Comparison of ENCODE assay signal across 8 mouse cellular contexts in the genomic region with DNA sequence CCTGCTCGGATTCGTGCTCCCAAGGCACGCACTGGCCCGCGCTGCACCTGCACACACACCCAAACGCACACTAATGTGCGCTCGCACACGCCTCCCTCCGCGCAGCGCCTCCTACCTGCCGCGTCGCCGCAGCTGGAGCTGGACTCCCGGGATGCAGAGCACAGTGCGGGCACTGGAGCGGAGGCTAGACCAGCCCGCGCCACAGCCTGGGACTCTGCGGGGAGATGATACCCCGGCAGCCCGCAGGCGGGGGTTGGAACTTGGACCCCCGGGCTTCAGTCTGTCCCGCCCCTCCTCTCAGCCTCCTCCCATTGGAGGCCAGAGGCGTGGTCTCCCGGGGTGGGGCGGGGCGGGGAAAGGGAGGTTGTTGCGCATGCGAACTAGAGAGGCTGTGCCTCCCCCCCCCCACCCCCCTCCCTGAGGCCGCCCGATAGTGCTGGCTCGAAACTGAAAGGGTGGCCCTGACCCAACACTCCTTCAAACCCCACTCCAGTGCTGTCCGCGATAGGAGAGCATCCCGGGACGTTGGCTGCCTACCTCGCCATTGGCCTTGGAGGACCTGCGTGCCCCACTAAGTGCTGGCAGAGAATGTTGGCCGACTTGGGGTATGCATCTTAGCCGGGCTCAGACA. TPM values are rescaled to one million over a fixed set of nuclear protein-coding genes. Genes with fewer than 3 reads are reported as not detected.
DNase-seq lines count a peak whose midpoint lies in the region; ATAC-seq lines count a peak whose summit lies in the region.

Gene Capn5, minus strand, starts transcription at position 346 of the 631 bp plus-strand sequence.

- peak; percentile 87 for ATAC-seq in neural tube, embryonic 14.5 days (ENCODE audit: low read depth)

- intact Hi-C loops in heart, postnatal 14 days (cut with DNase I) = no loop called here

- peak within 1 kb of the TSS; percentile 68 for H3K9ac ChIP-seq in neural tube, embryonic 14.5 days (replicated peaks; ENCODE audit: low read depth, low read length)

- H3K4me2 ChIP-seq in neural tube, embryonic 14.5 days (ENCODE audit: low read depth, low read length) = peak within 1 kb of the TSS; percentile 52

- H3K27ac ChIP-seq in forebrain, embryonic 10.5 days = peak within 1 kb of the TSS; percentile 86
- no peak within 1 kb of the TSS for H3K27ac ChIP-seq in neural tube, embryonic 14.5 days (ENCODE audit: low read depth, low read length)

- peak within 1 kb of the TSS; percentile 86 for H3K4me3 ChIP-seq in forebrain, embryonic 10.5 days
- peak within 1 kb of the TSS; percentile 86 for H3K4me3 ChIP-seq in neural tube, embryonic 14.5 days (ENCODE audit: low read depth, low read length)

- H3K27me3 ChIP-seq in forebrain, embryonic 10.5 days (ENCODE audit: poor library complexity, severe bottlenecking) = peaks cover 61% of the 10 kb centered on the region
- no peaks in the 10 kb centered on the region for H3K27me3 ChIP-seq in neural tube, embryonic 14.5 days (ENCODE audit: control insufficient read depth, insufficient read depth, low read length)

- DNase-seq in MN1 (ENCODE audit: low spot score) = peak; percentile 81
- DNase-seq in c-Kit-positive CD71-positive TER-119-negative erythroid progenitor cells, embryonic 14.5 days (ENCODE audit: low read depth) = peak; percentile 78
- peak; percentile 76 for DNase-seq in forebrain, embryonic 10.5 days (ENCODE audit: extremely low spot score, low spot score)
- peak; percentile 60 to 72 for DNase-seq in heart, postnatal 14 days
- no peak for DNase-seq in large intestine, adult 2 months (ENCODE audit: low read depth, low spot score)
- peak; percentile 67 to 80 for DNase-seq in lung, adult 18-20 months
- peak; percentile 89 for DNase-seq in thymus, postnatal 0 days (ENCODE audit: low spot score)

- H3K4me1 ChIP-seq in forebrain, embryonic 10.5 days = peaks cover 27% of the 10 kb centered on the region
- peaks cover 6% of the 10 kb centered on the region; the same call in 1 of the 2 replicates for H3K4me1 ChIP-seq in neural tube, embryonic 14.5 days (ENCODE audit: control insufficient read depth, insufficient read depth, low read length)

- no peaks in the 10 kb centered on the region for H3K36me3 ChIP-seq in forebrain, embryonic 10.5 days (replicated peaks)
- H3K36me3 ChIP-seq in neural tube, embryonic 14.5 days (ENCODE audit: control insufficient read depth, insufficient read depth, low read length) = no peaks in the 10 kb centered on the region

- no peaks in the 10 kb centered on the region for H3K9me3 ChIP-seq in forebrain, embryonic 10.5 days
- H3K9me3 ChIP-seq in neural tube, embryonic 14.5 days (ENCODE audit: control insufficient read depth, low read length) = no peaks in the 10 kb centered on the region

- 2% methylated on average over 44 of the region's 44 CpGs for WGBS in forebrain, embryonic 10.5 days
- under 1% methylated on average over 44 of the region's 44 CpGs for WGBS in large intestine, adult 2 months
- WGBS in neural tube, embryonic 14.5 days = 2% methylated on average over 42 of the region's 44 CpGs

RNA-seq across cellular contexts. Expression of gene Capn5, which starts in this region (rescaled TPM):
- polyA plus RNA-seq in forebrain, embryonic 10.5 days (2016; fragmentation: Nextera tagmentation; extraction: Ambion mirVana) = 5.8 TPM in 2 replicates
- 1 to 10 TPM; 2.7 to 3.9 TPM for total RNA-seq in heart, postnatal 14 days (2021)
- polyA plus RNA-seq in large intestine, adult 2 months (2012; rRNA removed) = 16.2 and 24.7 TPM in 2 replicates
- polyA plus RNA-seq in neural tube, embryonic 14.5 days (2014; fragmentation: Nextera tagmentation; extraction: Ambion mirVana) = 13.7 and 17.0 TPM in 2 replicates
- polyA plus RNA-seq in thymus, postnatal 0 days (2015; fragmentation: Nextera tagmentation; extraction: Ambion mirVana) = 8.4 and 11.1 TPM in 2 replicates
